Mouse (Mus musculus) neutrophil, adult 5-6 weeks (primary cell): ENCODE data around the gene Eral1. TPM values are rescaled to one million over a fixed set of nuclear protein-coding genes. Genes with fewer than 3 reads are reported as not detected.

Source experiments
- ATAC-seq: fragments of 151-379, 151-347 bp; 2 replicates; pipeline ENCODE4 v1.8.0; 2017; ENCODE audit warnings: mild to moderate bottlenecking, moderate TSS enrichment; ENCODE audit not compliant: insufficient number of reproducible peaks, poor library complexity, low FRiP score, severe bottlenecking; ENCODE audit errors: extremely low read depth
- total RNA-seq: library from RNA; stranded (forward); fragments of 200-1000 nt; gene quantifications from 2 replicates; pipeline ENCODE4 v1.2.3, GENCODE M21; 2017

The Eral1 gene
- total RNA-seq, 1 experiment from 2014 or later = 14.9 TPM

GRCm38 (mm10) chr11:78094504-78095143 lies 14.4 kb upstream of the Eral1 start, which contains the start of gene Fam222b:
TSS of gene Fam222b (plus strand) at chr11:78094660.
- ATAC-seq = peak; percentile 83

- no peak for ATAC-seq
These were observed 13.9 kb upstream of the Eral1 start for GRCm38 (mm10) chr11:78094137-78094503.

- no peak for ATAC-seq
These were observed 7.6 kb upstream of the Eral1 start for GRCm38 (mm10) chr11:78087756-78088281.

GRCm38 (mm10) chr11:78086925-78087479 lies 6.8 kb upstream of the Eral1 start:
- ATAC-seq = no peak

GRCm38 (mm10) chr11:78083595-78083994 lies 3.4 kb upstream of the Eral1 start:
- no peak for ATAC-seq

GRCm38 (mm10) chr11:78074666-78075065 lies 5.5 kb downstream of the Eral1 start:
- ATAC-seq = no peak

GRCm38 (mm10) chr11:78074277-78074652 lies 5.9 kb downstream of the Eral1 start:
- ATAC-seq = no peak

GRCm38 (mm10) chr11:78073577-78074276 lies 6.5 kb downstream of the Eral1 start:
- no peak for ATAC-seq

GRCm38 (mm10) chr11:78072425-78073130 lies 7.6 kb downstream of the Eral1 start:
- no peak for ATAC-seq

- ATAC-seq = no peak
These were observed 8.2 kb downstream of the Eral1 start for GRCm38 (mm10) chr11:78071938-78072337.

GRCm38 (mm10) chr11:78069646-78070045 lies 10.5 kb downstream of the Eral1 start:
- ATAC-seq = no peak

GRCm38 (mm10) chr11:78069130-78069529 lies 11.1 kb downstream of the Eral1 start:
- no peak for ATAC-seq

GRCm38 (mm10) chr11:78067566-78067965 lies 12.6 kb downstream of the Eral1 start:
- no peak for ATAC-seq

GRCm38 (mm10) chr11:78066641-78067040 lies 13.5 kb downstream of the Eral1 start:
- ATAC-seq = no peak

GRCm38 (mm10) chr11:78065906-78066305 lies 14.3 kb downstream of the Eral1 start:
- ATAC-seq = no peak

- ATAC-seq = no peak
These were observed 17.6 kb downstream of the Eral1 start for GRCm38 (mm10) chr11:78062563-78062962.

GRCm38 (mm10) chr11:78059833-78060757 lies 20.1 kb downstream of the Eral1 start:
- peak; percentile 71; the same call in 1 of the 2 replicates for ATAC-seq

- no peak for ATAC-seq
These were observed 23.2 kb downstream of the Eral1 start for GRCm38 (mm10) chr11:78056946-78057345.
